Mouse (Mus musculus): ENCODE data around the gene Plekhs1. TPM values are rescaled to one million over a fixed set of nuclear protein-coding genes. Genes with fewer than 3 reads are reported as not detected.
A peak's percentile ranks its signal among the peaks of the same experiment; 100 is the strongest.

The Plekhs1 gene
- polyA plus RNA-seq, 1 experiment from 2014 or later, result 0.65 TPM

GRCm38 (mm10) chr19:56533291-56534071 is 72.0 kb downstream of the Plekhs1 start:
- H3K9me3 ChIP-seq (ENCODE audit: control insufficient read depth, low read length), result no peaks in the 10 kb centered on the region
- 0 out of 2 replicates have a peak overlapping the region, but pooled peaks have one; percentile 1 for H3K27ac ChIP-seq (ENCODE audit: low read length)
- no peaks in the 10 kb centered on the region for H3K27me3 ChIP-seq (replicated peaks; ENCODE audit: control insufficient read depth, insufficient read depth, low read length)
- H3K36me3 ChIP-seq (ENCODE audit: control insufficient read depth, insufficient read depth, low read length), result peaks cover 5% of the 10 kb centered on the region; the same call in 1 of the 2 replicates
- ATAC-seq, result peak; percentile 52
- H3K9ac ChIP-seq (ENCODE audit: low read depth, low read length), result 0 out of 2 replicates have a peak overlapping the region, but pooled peaks have one; percentile 1
- peaks cover 4% of the 10 kb centered on the region; the same call in 1 of the 2 replicates for H3K4me1 ChIP-seq (ENCODE audit: control insufficient read depth, insufficient read depth, low read length)
- no peak overlapping the region for H3K4me2 ChIP-seq (ENCODE audit: low read depth, low read length)
- WGBS, result 69% methylated on average over 14 of the region's 14 CpGs
- no peak overlapping the region for H3K4me3 ChIP-seq (ENCODE audit: low read length)

- H3K4me1 ChIP-seq (ENCODE audit: control insufficient read depth, insufficient read depth, low read length), result peaks cover 4% of the 10 kb centered on the region; the same call in 1 of the 2 replicates
- H3K27ac ChIP-seq (ENCODE audit: low read length), result peak overlapping the region; percentile 15; the same call in 1 of the 2 replicates
- no peaks in the 10 kb centered on the region for H3K27me3 ChIP-seq (replicated peaks; ENCODE audit: control insufficient read depth, insufficient read depth, low read length)
- no peaks in the 10 kb centered on the region for H3K9me3 ChIP-seq (ENCODE audit: control insufficient read depth, low read length)
- H3K9ac ChIP-seq (ENCODE audit: low read depth, low read length), result no peak overlapping the region
- peaks cover 5% of the 10 kb centered on the region; the same call in 1 of the 2 replicates for H3K36me3 ChIP-seq (ENCODE audit: control insufficient read depth, insufficient read depth, low read length)
- H3K4me2 ChIP-seq (ENCODE audit: low read depth, low read length), result no peak overlapping the region
- no peak overlapping the region for H3K4me3 ChIP-seq (ENCODE audit: low read length)
- WGBS, result 82% methylated on average over 3 of the region's 3 CpGs
- no peak for ATAC-seq
Measured at GRCm38 (mm10) chr19:56534337-56534736, 72.9 kb downstream of the Plekhs1 start.

- peak overlapping the region; percentile 20; the same call in 1 of the 2 replicates for H3K9ac ChIP-seq (ENCODE audit: low read depth, low read length)
- H3K4me3 ChIP-seq (ENCODE audit: low read length), result no peak overlapping the region
- 63% methylated on average over 9 of the region's 9 CpGs for WGBS
- peaks cover 4% of the 10 kb centered on the region; the same call in 1 of the 2 replicates for H3K4me1 ChIP-seq (ENCODE audit: control insufficient read depth, insufficient read depth, low read length)
- no peak for ATAC-seq
- H3K4me2 ChIP-seq (ENCODE audit: low read depth, low read length), result no peak overlapping the region
- peak overlapping the region; percentile 49 for H3K27ac ChIP-seq (ENCODE audit: low read length)
- no peaks in the 10 kb centered on the region for H3K9me3 ChIP-seq (ENCODE audit: control insufficient read depth, low read length)
- H3K36me3 ChIP-seq (ENCODE audit: control insufficient read depth, insufficient read depth, low read length), result peaks cover 7% of the 10 kb centered on the region; the same call in 1 of the 2 replicates
- H3K27me3 ChIP-seq (replicated peaks; ENCODE audit: control insufficient read depth, insufficient read depth, low read length), result no peaks in the 10 kb centered on the region
Measured at GRCm38 (mm10) chr19:56535064-56535463, 73.6 kb downstream of the Plekhs1 start.

GRCm38 (mm10) chr19:56535765-56536164 is 74.3 kb downstream of the Plekhs1 start:
- Histone ChIP-seq H3K4me1 (ENCODE audit: control insufficient read depth, insufficient read depth, low read length) (peaks cover 4% of the 10 kb centered on the region; the same call in 1 of the 2 replicates), H3K4me2 (ENCODE audit: low read depth, low read length) (no peak overlapping the region), H3K27me3 (replicated peaks; ENCODE audit: control insufficient read depth, insufficient read depth, low read length) (no peaks in the 10 kb centered on the region), H3K27ac (ENCODE audit: low read length) (no peak overlapping the region), H3K9ac (ENCODE audit: low read depth, low read length) (no peak overlapping the region), H3K9me3 (ENCODE audit: control insufficient read depth, low read length) (no peaks in the 10 kb centered on the region), H3K36me3 (ENCODE audit: control insufficient read depth, insufficient read depth, low read length) (peaks cover 11% of the 10 kb centered on the region; the same call in 1 of the 2 replicates), H3K4me3 (ENCODE audit: low read length) (no peak overlapping the region)
- no peak for ATAC-seq
- 77% methylated on average over 9 of the region's 9 CpGs for WGBS

Other genes starting within 250 kb of the Plekhs1 start
- gene Habp2, start 174.5 kb upstream of the Plekhs1 start, polyA plus RNA-seq (2015; fragmentation: Nextera tagmentation; extraction: Ambion mirVana), result 10.1 and 12.7 TPM in 2 replicates
- 0.33 and 0.40 TPM in 2 replicates for gene Nrap, start 71.6 kb upstream of the Plekhs1 start, polyA plus RNA-seq (2015; fragmentation: Nextera tagmentation; extraction: Ambion mirVana)
- 41.0 and 41.7 TPM in 2 replicates for gene Casp7, start 64.5 kb upstream of the Plekhs1 start, polyA plus RNA-seq (2015; fragmentation: Nextera tagmentation; extraction: Ambion mirVana)
- 19.8 and 20.5 TPM in 2 replicates for gene Dclre1a, start 86.6 kb downstream of the Plekhs1 start, polyA plus RNA-seq (2015; fragmentation: Nextera tagmentation; extraction: Ambion mirVana)
- gene Nhlrc2, start 86.6 kb downstream of the Plekhs1 start, polyA plus RNA-seq (2015; fragmentation: Nextera tagmentation; extraction: Ambion mirVana), result 13.4 and 14.9 TPM in 2 replicates

All from intestine, embryonic 16.5 days (tissue).